Mouse (Mus musculus): Measurements from ENCODE around the gene Vrk3.

DNA sequence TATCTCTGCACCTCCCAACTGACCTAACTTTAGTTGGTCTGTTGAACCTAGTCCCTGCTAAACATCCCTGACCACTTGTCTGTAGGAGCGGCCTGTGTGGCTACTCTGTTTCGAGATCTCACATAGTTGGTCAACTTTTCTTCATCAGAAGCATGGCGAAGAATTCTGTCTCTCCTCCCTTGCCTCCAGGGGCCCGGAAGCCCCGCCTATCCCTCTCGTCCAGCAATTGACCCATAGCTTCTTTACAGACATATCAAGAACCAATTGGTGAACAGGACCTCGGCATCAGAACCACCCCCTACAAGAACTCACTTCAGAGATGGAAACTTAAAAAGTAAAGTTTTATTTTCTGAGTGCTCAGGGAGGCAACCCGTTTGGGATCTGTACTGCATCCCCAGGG, 45.2 kb upstream of the Vrk3 start:
- TF ChIP-seq CTCF (IDR thresholded peaks at IDR 0.05) (no peak), POLR2A (IDR thresholded peaks at IDR 0.05; ENCODE audit: insufficient read depth, low read depth, low read length) (no peak)
